Comparison of ENCODE assay signal across 9 mouse cellular contexts in the genomic region with DNA sequence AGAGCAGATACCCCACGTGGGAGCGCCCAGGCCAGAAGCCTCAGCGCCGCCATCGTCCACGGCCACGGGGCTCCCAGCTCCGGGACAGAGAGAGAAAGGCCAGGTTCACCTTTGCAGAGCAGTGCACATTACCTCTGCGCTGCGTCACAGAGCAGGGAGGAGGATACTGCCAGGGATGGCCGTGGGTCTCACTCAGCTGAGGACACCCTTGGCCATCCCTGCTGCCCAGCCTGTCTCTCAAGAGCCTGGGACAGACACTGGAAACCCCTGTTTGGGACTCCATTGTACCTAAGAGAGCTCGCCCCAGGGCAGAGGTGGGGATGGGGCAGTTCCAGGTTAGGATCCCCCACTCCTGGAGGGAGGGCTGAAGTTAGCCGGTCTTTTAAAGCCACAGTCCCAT. TPM values are rescaled to one million over a fixed set of nuclear protein-coding genes. Genes with fewer than 3 reads are reported as not detected.
A peak's percentile ranks its signal among the peaks of the same experiment; 100 is the strongest.
DNase-seq lines count a peak whose midpoint lies in the region; ATAC-seq and TF ChIP-seq lines count a peak whose summit lies in the region.
"Had no signal": no experiment of that assay in that cellular context is flagged by ENCODE, and none has a peak within 500 bp of the region (broad histone marks: within the 10 kb centered on the region; RNA-seq: fewer than 3 reads in every experiment).

A gene (minus strand): TSS at position 101 of the 400 bp plus-strand sequence.

- no peak for DNase-seq in left cerebral cortex, adult 2 months (ENCODE audit: extremely low spot score in 1 of 2, low spot score in 2 of 2)
- DNase-seq in left cerebral cortex, postnatal 4 days = no peak
- DNase-seq in forebrain, embryonic 11.5 days (ENCODE audit: low spot score) = no peak
- no peak for DNase-seq in thymus, postnatal 4 days
- no peak for DNase-seq in urinary bladder, postnatal 36 days (ENCODE audit: low spot score in 2 of 2)
- no peak for DNase-seq in right cerebral cortex, postnatal 14 days
- DNase-seq: layer of hippocampus, adult 9-11 months had no signal

- H3K27me3 ChIP-seq in forebrain, embryonic 11.5 days (ENCODE audit: control insufficient read depth, insufficient read depth, low read length) = peaks cover 6% of the 10 kb centered on the region
- peaks cover 5% of the 10 kb centered on the region for H3K27me3 ChIP-seq in intestine, postnatal 0 days (replicated peaks; ENCODE audit: control insufficient read depth, insufficient read depth, low read length)
- peaks cover 10% of the 10 kb centered on the region for H3K27me3 ChIP-seq in neural tube, embryonic 15.5 days (replicated peaks)

- peak within 1 kb of the TSS; percentile 36; the same call in 1 of the 2 replicates for H3K4me2 ChIP-seq in forebrain, embryonic 11.5 days (ENCODE audit: low read depth, low read length, severe bottlenecking)
- H3K4me2 ChIP-seq in intestine, postnatal 0 days (replicated peaks; ENCODE audit: low read depth) = peak within 1 kb of the TSS; percentile 43
- peak within 1 kb of the TSS; percentile 57 for H3K4me2 ChIP-seq in neural tube, embryonic 15.5 days

- no peaks in the 10 kb centered on the region for H3K9me3 ChIP-seq in forebrain, embryonic 11.5 days (ENCODE audit: control insufficient read depth, low read length)
- H3K9me3 ChIP-seq in intestine, postnatal 0 days (ENCODE audit: control insufficient read depth) = no peaks in the 10 kb centered on the region
- no peaks in the 10 kb centered on the region for H3K9me3 ChIP-seq in neural tube, embryonic 15.5 days (replicated peaks)

- ATAC-seq in forebrain, embryonic 11.5 days (replicated peaks; ENCODE audit: low FRiP score) = no peak
- ATAC-seq in intestine, postnatal 0 days = no peak
- peak; percentile 46 for ATAC-seq in neural tube, embryonic 15.5 days (ENCODE audit: low FRiP score)

- WGBS in forebrain, embryonic 11.5 days = 9% methylated on average over 13 of the region's 13 CpGs
- WGBS in intestine, postnatal 0 days = 18% methylated on average over 13 of the region's 13 CpGs
- WGBS in neural tube, embryonic 15.5 days = 17% methylated on average over 13 of the region's 13 CpGs

- H3K27ac ChIP-seq in left cerebral cortex, adult 2 months = no peak within 1 kb of the TSS
- H3K27ac ChIP-seq in forebrain, embryonic 11.5 days (ENCODE audit: low read depth, low read length) = no peak within 1 kb of the TSS
- no peak within 1 kb of the TSS for H3K27ac ChIP-seq in intestine, postnatal 0 days (ENCODE audit: low read depth, low read length)
- no peak within 1 kb of the TSS for H3K27ac ChIP-seq in neural tube, embryonic 15.5 days (replicated peaks)

- no peak within 1 kb of the TSS for H3K9ac ChIP-seq in forebrain, embryonic 11.5 days (ENCODE audit: low read length)
- no peak within 1 kb of the TSS for H3K9ac ChIP-seq in intestine, postnatal 0 days (ENCODE audit: low read depth, low read length)
- no peak within 1 kb of the TSS for H3K9ac ChIP-seq in neural tube, embryonic 15.5 days (replicated peaks)

- no peaks in the 10 kb centered on the region for H3K36me3 ChIP-seq in forebrain, embryonic 11.5 days (ENCODE audit: control insufficient read depth, insufficient read depth, low read length)
- no peaks in the 10 kb centered on the region for H3K36me3 ChIP-seq in intestine, postnatal 0 days (ENCODE audit: control insufficient read depth, insufficient read depth)
- H3K36me3 ChIP-seq in neural tube, embryonic 15.5 days = no peaks in the 10 kb centered on the region

- no peaks in the 10 kb centered on the region for H3K4me1 ChIP-seq in forebrain, embryonic 11.5 days (replicated peaks; ENCODE audit: control insufficient read depth, insufficient read depth, low read length)
- H3K4me1 ChIP-seq in intestine, postnatal 0 days (replicated peaks; ENCODE audit: control insufficient read depth, insufficient read depth, low read length) = no peaks in the 10 kb centered on the region
- H3K4me1 ChIP-seq in neural tube, embryonic 15.5 days = peaks cover 7% of the 10 kb centered on the region; the same call in 1 of the 2 replicates

- no peak for TF ChIP-seq CTCF in left cerebral cortex, adult 2 months (IDR thresholded peaks at IDR 0.05)
- TF ChIP-seq CTCF in intestine, postnatal 0 days (IDR thresholded peaks at IDR 0.05; ENCODE audit: low read depth) = no peak

- peak within 1 kb of the TSS; percentile 33 for H3K4me3 ChIP-seq in left cerebral cortex, adult 2 months
- no peak within 1 kb of the TSS for H3K4me3 ChIP-seq in forebrain, embryonic 11.5 days (ENCODE audit: low read depth, low read length)
- peak within 1 kb of the TSS; percentile 18; the same call in 1 of the 2 replicates for H3K4me3 ChIP-seq in intestine, postnatal 0 days (ENCODE audit: low read depth, low read length)
- peak within 1 kb of the TSS; percentile 25 for H3K4me3 ChIP-seq in neural tube, embryonic 15.5 days (replicated peaks)

- intact Hi-C loops in left cerebral cortex, adult 2 months (cut with DNase I) = no loop called here
- intact Hi-C loops in left cerebral cortex, postnatal 4 days (cut with DNase I) = no loop called here

RNA-seq across cellular contexts. Expression of the gene that starts here (rescaled TPM):
- total RNA-seq in left cerebral cortex, adult 2 months (2021) = not detected
- total RNA-seq in left cerebral cortex, postnatal 4 days (2021) = under 1 TPM in 1 of 2 experiments, not detected in 1; 0.22 TPM
- not detected in 2 replicates for polyA plus RNA-seq in forebrain, embryonic 11.5 days (2014; fragmentation: Nextera tagmentation; extraction: Ambion mirVana)
- polyA plus RNA-seq in intestine, postnatal 0 days (2015; fragmentation: Nextera tagmentation; extraction: Ambion mirVana) = 0.21 and 0.24 TPM in 2 replicates
- 0.14 TPM in 1 of 2 replicates, not detected in the other for polyA plus RNA-seq in neural tube, embryonic 15.5 days (2015; fragmentation: Nextera tagmentation; extraction: Ambion mirVana)

Comparison
In these comparisons a context has a peak if more than half of its experiments do, and no peak if none do; other contexts are left out.
1. Peak in ATAC-seq, H3K4me3 ChIP-seq and H3K4me2 ChIP-seq in neural tube, embryonic 15.5 days; RNA of the gene not detected or under 1 TPM.